Mouse (Mus musculus) testis, adult 2 months (tissue): ENCODE results near the gene Pip4k2a.

ENCODE experiments used
- CTCF ChIP-seq: fragments of 200-500 bp; IDR thresholded peaks from 2 replicates; pipeline ENCODE4 v1.5.1; 2012; ENCODE audit warnings: low read depth, mild to moderate bottlenecking, inconsistent platforms, low read length, moderate library complexity; ENCODE audit not compliant: control insufficient read depth, insufficient read depth, insufficient replicate concordance
- POLR2A ChIP-seq: fragments of 200-500 bp; IDR thresholded peaks from 2 replicates; pipeline ENCODE4 v1.6.1; 2012; ENCODE audit warnings: low read depth, mild to moderate bottlenecking, inconsistent platforms, low read length, moderate library complexity; ENCODE audit not compliant: control insufficient read depth

- TF ChIP-seq CTCF (no peak), POLR2A (no peak)
Observed at GRCm38 (mm10) chr2:18919797-18920354, 78.0 kb downstream of the Pip4k2a start.
